Mouse (Mus musculus): ENCODE measurements around the gene Defb36. TPM values are rescaled to one million over a fixed set of nuclear protein-coding genes. Genes with fewer than 3 reads are reported as not detected.

Defb36 gene
- not detected for total RNA-seq (2021)
- long read RNA-seq, experiment 1 = 0 reads
- long read RNA-seq, experiment 2 = 0 reads

DNA sequence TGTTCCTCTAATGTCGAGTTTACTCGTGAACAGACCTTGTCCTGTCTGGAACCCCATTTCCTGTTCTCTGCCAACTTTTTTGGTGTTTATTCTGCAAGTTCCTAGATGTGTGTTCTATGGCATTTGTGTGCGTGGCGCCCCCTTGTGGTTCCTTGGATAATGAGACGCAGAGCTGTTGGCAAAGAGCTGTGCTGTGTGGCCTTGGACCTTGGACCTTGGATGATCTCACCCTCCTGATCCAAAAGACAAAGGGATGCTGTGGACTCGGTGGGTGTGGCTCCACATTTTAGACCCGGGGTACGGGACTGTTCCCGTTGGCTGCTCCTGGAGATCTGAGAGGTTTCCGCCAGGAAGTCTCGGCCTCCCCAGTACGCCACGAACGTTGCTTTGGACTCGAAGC, at the start of gene Defb36:
Gene Defb36, plus strand, starts transcription at position 271 of the 400 bp plus-strand sequence.
- no peak for DNase-seq

DNA sequence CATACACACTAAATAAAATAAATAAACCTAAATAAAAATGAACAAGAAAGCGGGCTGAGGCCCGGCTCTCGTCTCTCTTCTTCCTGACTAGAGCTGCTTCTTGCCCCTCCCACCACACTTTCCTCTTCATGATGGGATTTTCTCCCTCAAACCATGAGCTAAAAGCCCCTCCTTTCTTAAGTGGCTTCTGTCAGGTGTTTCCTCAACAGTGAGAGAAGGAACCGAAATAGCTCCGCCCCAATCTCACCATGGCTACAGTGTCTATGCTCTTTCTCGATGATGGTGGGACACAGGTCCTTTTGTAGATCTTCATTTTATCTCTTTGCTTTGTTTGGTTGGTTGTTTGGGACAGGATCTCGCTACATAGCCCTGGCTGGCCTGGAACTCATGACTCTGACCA, 47.5 kb upstream of the Defb36 start:
- DNase-seq = no peak

DNA sequence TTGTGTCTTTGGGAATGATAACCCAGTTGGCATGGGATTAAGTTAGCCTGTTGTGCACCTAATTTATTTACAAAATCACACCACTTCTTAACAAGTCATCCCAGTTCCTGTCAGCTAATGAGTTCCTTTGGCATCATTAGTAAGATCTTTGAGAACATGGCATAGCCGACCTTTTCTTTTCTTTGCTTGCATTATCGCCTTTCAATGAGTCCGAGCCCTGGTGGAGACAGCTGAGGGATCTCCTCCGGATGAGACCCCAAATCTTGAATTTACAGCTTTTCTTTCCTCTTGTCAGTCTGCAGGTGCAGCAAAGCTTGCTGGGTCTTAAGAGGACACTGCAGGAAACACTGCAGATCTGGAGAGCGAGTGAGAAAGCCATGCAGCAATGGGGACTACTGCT, 35.1 kb upstream of the Defb36 start, which contains the start of gene Gm17416:
Gene Gm17416, plus strand, starts transcription at position 301 of the 400 bp plus-strand sequence.
- no peak for DNase-seq

DNA sequence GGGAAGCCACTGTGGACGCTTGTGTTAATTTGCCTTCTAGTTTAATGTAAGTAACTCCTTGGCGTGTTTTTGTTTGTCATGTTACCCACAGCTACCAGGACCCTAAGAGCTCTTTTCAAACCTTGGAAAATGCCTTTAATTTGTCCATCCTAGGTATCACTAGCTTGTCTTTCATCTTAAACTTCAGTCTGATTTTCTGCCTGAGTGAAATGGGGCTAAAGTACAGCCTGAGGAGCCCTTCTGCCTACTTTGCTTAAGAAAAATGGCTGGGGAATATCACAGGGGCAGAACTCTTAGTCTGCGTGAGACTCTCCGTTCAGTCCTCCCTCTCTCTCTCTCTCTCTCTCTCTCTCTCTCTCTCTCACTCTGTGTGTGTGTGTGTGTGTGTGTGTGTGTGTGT, 34.2 kb upstream of the Defb36 start:
- no peak for DNase-seq

DNA sequence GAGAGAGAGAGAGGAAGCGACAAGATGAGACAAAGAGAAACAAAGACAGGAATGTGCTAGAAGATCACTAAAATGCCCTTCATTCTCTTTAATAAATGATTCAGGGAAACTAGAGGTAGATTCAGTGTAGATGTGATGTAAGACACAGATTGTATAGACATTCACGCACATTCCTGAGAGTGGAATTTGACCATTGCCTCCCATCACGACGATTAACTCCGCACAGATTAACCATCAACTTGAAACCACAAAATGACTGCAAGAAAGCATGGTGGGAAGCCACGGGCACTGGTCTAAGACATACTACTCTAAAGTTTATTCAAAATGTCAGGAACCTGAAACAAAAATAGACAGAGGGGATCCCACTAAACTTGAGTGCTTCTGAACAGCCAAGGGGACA, 33.8 kb upstream of the Defb36 start:
- DNase-seq = no peak

DNA sequence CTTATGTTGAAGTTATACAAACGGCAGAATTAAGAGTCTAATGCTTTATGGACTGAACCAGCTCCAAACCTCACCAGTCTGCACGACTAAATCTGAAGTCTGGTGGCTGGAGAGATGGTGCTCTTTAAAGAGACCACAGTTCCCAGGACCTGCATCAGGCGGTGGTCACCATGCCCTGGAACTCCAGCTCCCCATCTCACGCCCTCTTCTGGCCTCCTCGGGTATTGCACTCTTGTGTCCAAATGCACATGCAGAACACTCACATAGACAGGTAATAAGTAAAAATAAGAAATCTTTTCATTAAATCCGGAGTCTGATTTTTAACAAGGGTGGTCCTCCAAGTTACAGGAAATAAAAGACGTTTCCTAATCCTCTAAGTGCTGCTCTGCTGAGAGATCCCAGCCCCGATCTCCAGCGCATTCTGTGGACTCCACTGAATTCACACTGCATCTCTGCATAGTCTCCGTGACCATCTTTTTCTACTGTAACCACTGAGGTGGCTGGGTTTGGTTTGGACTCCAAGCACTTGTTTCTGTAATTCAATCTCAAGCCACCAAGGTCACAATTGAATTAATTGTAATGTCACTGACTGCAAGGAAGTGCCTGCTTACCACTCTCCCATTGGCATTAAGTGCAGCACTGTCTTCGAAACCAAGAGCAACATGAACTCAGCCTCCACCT, 31.9 kb upstream of the Defb36 start, which contains the start of gene Defb21:
Gene Defb21, plus strand, starts transcription at position 631 of the 681 bp plus-strand sequence.
- no peak for DNase-seq

DNA sequence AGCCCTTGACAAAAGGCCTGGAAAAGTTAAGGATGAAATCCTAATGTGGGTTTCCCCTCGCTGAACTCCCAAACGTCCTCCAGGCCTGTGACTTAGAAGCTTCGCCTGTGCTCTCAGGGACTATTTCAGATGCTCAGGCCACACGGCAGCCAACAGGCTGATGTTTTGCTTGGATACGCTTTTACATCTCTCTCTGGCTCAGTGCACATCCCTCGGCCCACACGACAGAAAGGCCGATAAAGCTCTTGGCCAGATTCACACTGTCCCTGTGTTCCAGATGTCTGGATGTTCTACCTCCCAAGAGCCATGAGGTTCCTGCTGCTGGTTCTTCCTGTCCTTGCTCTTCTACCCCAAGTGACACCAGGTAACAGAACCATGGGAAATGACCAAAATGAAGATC, 30.6 kb upstream of the Defb36 start:
- DNase-seq = no peak

DNA sequence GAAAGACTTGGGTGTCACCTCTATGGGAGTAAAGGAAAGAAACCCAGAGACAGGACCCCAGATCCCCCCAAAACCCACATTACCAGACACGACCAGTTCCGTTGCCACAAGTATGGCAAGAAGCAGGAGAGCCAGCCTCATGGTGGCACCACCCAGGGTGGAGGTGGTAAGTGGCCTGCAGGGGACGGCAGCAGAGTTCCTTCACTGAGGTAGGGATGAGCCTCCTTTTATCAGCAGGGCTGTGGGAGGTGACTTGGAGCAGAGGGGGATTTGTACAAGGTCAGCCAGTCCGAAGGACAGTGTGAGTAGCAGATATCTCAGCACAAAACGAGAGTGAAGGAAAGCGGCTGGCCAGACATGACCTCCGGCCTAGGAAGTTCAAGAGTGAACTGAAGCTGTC, 24.0 kb upstream of the Defb36 start, which contains the start of gene Defb19:
Gene Defb19, minus strand, starts transcription at position 206 of the 400 bp plus-strand sequence.
- no peak for DNase-seq

DNA sequence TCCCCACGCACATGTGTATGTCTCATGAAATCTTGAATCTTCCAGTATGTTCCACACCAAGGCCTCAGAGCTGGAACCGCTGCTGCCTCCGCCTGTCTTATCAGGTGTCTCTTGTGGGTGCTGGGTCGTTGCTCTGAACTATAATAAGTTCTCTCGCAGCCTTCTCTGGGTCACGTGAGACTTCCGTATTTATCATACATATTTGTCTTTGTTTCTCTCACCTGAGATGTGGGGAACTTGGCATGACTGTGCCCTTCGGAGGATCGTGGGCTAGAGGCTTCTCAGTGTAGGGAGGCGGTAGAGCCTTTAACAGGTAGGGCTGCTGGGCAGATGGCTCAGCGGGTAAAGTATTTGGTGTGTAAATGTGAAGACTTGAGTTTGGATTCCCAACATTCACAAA, 23.5 kb upstream of the Defb36 start:
- DNase-seq = no peak

DNA sequence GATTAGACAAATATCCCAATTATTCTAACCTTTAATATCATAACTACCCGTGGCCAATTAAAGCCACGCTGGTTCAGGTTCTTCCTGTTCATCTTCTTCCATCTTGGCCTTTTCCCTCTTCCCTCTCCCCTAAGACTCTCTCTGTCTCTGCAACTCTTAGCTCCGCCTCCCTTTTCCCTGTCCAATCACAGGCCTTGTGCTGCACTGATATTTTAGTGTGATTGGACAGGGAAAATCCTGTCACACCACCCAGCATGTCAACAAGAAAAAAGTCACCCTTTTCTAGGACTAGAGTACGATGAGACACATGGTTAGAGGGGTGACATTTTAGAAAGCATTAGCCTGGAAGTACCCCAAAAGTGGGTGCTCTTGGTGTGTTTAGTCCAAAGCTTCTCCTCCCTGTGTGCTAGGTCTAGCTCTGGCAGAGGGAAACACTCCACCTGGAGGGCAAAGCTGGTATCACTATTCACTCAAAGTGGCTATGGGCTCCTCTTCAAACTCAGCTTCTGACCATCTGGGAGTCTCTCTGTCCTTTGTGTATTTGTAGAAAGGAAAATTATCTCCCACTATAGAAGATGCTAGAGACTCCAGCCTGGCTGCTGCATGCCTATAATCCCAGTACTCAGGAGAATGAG, 17.1 kb upstream of the Defb36 start:
- DNase-seq = no peak

DNA sequence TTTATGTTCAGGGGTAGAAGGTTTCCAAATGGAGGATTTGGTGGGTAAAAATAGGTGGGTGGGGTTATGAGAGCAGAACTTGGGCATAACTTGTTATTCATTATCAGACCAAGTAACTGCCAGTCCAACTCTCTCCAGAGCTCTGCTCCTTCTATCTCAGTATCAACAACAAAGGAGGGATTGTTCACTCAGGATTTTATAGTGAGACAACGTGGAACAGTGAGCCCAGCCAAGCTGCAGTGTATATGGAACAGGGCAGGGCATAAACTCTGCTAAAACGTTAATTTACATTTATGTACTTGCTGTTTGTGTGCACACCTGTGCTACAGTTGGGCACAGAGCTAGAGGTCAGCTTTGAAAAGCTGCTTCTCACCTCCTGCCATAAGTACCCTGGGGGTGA, 15.7 kb upstream of the Defb36 start:
- DNase-seq = no peak

DNA sequence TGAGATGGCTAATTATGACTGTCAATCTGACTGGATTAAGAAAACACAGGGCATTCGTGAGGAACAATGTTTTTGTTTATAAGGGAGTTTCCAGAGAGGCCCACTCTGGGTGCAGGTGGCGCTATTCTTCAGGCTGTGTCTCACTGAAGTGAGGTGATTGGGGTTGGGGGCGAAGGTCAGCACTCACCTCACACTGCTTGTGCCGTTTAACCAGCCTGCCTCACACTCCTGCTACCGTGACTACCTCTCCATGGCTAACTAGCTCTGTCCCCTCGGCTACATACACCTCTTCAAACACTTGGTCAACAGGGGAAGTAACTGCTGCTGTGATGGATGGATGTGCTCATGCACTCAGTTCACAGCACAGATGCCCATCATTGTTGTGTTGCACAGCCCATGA, 15.1 kb upstream of the Defb36 start:
- no peak for DNase-seq

DNA sequence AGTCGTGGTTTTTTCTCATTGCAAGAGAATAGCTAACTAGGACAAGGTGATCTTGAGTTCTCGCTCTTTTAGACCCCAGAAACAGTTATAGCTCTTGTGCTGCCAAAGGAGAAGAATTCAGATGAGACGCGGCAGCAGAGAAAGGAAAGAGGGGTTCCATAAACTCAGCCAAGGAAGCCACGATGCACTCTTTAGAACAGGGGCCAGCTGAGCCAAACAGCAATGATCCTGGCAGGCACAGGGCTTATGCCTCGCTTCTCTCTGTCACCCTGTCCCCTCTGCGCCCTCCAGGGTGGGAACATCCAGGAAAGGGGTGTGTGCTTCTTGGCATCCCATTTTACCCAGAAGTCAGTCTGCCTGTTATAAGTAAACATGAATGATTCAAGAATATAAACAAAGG, 4.8 kb upstream of the Defb36 start, which contains the start of gene Defb45:
Gene Defb45, minus strand, starts transcription at position 101 of the 400 bp plus-strand sequence.
- no peak for DNase-seq

DNA sequence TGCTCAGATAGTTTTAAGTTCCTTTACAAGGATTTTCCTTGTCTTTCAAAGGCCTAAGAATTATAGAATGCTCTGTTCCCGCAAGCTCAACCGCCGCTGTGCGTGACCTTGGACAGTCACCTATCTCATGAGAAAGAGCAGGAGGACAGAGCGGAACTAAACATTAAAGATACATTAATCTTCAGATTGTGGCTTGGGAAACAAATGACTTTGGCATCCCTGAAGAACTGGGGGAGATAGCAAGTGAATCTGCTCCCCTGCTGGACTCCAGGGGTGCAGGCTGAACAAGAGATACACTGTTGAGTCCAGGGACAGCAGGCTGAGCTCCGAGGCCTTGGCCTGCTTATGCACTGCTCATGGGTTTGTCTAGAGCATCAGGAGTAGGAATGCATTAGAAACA, 4.1 kb upstream of the Defb36 start:
- no peak for DNase-seq

DNA sequence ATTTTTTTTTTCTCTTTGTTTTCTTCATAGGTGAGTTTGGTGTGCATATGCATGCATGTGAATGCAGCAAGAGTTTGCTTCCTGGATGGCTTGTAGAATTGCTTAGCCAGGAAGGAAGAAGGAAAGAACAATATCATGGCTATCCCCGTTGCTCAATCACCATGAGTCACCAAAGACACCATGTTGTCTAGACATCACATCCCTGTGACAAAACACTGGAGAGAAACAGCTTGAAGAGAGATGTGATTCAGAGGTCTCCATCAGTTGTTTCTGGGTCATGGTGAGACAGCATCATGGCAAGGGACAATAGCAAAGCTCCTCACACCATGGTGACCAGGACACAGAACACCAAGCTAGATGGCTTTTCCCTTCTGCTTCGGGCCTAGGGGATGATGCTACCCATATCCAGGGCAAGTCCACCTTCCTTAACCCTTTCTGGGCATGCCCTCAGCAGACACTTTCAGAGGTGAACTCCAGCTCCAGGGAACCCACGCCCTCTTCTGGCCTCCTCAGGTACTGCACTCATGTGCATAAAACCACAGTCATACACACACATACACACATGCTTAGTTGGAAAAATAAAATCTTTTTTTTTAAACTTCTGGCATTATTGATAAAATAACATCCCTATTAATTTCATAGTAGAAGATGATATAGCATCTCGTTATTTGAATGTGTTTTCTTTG, 2.7 kb upstream of the Defb36 start:
- no peak for DNase-seq

DNA sequence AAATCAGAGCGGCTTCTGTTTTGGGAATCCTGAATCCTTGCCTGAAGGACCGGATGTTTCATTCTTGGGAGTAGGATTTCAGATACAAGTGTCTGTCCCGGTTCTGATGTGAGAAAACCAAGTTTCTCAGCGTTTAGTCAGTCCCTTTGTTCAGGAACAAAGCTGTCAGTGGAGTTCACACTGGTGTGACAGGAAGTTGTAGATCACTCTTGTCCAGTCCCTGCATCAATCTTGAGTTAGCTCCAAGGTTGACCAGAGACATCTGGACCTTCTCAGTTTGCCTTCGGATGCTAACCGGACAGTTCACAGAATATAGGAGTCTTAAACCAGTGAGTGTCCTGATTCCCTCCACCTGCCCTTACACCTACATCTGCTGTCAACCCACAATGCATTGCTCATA, 3.6 kb downstream of the Defb36 start:
- DNase-seq = no peak

DNA sequence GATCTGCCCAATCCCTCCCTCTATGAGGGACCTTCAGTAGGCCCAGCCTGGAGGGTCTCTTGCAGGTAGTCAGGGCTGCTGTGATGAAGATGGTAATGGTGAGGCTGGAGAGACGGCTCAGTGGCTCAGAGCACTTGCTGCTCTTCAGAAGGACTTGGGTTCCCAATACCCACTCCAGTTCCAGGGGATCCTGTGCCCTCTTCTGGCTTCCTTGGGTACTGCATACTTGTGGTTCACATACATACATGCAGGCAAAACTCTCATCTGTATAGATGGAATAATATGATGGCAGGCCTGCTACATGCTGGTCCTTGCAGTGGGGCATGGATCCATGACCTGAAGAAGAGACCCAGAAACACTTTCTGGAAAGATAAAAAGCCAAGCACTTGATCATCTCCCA, 4.6 kb downstream of the Defb36 start:
- no peak for DNase-seq

DNA sequence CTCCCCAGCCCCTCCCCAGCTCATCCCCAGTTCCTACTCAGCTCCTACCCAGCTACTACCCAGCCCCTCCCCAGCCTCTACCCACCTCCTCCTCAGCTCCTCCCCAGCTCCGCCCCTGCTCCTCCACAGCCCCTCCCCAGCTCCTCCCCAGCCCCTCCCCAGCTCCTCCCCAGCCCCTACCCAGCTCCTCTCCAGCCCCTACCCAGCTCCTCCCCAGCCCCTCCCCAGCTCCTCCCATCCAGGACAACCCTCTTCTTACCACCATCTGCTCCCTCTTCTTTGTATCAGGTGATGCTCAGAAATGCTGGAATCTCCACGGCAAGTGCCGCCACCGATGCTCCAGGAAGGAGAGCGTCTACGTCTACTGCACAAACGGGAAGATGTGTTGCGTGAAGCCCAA, 8.1 kb downstream of the Defb36 start:
- DNase-seq = no peak

DNA sequence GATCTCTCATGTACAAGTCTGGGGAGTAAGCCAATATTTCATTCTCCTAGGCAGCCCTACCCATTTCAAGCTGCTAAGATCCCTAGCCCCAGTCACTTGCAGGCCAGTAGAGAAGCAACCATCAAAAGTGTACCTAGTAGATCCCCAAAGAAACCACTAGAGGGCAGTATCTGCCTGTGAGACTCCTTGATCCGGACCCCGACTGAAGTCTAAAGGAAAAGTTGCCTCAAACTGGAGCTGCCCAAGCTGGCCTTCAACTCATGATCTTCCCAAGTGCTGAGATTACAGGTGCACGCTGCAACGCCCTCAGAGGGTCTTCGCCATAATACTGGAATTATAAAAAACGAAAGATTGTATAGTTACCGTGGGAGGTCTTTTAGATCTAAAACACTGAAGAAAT, 11.4 kb downstream of the Defb36 start:
- no peak for DNase-seq

DNA sequence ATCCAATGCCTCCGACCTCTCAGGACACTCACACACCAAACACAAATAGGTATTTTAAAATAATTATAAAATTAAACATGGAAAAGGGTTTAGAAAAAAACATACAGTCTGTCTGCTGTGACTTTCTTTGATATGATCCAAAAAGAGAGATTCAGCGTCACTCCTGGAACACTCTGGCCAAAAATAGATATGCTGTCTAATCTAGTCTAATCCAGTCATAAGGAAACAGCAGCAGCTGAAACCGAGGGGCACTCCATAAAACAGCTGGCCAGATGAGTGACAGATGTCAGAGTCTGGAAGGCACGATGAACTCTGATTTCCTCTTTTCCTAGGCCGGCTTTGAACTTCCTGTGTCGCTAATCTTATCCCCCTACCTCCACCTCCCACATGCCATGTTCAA, 12.3 kb downstream of the Defb36 start:
- DNase-seq = no peak

DNA sequence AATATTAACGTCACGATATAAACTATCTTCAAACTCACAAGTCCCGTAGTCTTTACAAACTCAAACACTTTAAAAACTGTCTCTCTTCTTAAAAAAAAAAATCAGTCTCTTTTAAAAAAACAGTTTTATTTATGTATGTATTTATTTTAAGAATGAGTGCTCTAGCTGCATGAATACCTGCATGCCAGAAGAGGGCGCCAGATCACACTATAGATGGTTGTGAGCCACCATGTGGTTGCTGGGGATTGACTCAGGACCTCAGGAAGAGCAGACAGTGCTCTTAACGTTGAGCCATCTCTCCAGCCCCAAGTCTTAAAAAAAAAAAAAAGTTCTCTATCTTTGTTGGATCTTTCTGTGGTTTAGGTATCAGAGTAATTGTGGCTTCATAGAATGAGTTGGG, 13.2 kb downstream of the Defb36 start:
- no peak for DNase-seq

DNA sequence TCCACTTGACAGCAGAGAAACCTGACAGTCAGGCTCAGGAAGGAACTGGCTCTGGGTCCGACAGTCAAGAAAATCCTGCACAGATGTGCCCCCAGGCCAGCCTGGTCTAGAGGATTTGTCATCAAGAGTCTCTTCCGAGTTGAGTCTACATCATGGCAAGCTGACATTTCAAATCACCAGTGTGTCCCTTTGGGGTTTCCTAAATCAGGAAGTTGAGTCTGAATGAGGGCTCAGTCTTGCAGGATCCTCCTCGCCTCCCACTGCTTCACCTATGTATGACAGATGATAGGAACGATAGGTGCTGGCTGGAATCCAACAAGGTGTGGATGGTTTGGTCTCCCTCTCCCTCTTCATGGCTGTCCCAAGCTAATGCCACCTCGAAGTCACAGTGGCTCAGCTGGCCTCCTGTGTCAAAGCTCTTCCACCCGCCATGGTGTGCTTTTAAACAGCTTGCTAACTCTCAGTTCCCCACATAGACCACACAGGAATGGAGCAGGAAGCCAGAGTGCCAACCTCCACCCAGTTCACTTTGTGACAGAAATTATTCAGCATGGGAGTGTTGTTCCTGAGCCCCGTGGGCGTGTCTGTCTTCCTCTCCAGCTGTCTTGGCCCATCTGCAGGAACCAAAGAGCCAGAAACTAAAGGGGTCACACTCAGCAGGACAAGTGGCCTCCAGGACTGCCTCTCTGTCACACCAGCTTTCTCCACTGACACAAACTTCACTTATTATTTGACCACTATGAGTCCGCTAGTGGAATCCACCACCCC, 16.4 kb downstream of the Defb36 start:
- DNase-seq = peak; percentile 45

All from gastrocnemius, postnatal 25 days (tissue).